Mouse (Mus musculus) thymus, postnatal 10 days (tissue): ENCODE results near the gene Tmeff2.

Source experiments
- DNase-seq, 2 experiments: peaks; one replicate each; pipeline ENCODE4 v3.0.0; 2021; ENCODE audit warnings: low spot score in 2 of 2

The Tmeff2 gene

DNA sequence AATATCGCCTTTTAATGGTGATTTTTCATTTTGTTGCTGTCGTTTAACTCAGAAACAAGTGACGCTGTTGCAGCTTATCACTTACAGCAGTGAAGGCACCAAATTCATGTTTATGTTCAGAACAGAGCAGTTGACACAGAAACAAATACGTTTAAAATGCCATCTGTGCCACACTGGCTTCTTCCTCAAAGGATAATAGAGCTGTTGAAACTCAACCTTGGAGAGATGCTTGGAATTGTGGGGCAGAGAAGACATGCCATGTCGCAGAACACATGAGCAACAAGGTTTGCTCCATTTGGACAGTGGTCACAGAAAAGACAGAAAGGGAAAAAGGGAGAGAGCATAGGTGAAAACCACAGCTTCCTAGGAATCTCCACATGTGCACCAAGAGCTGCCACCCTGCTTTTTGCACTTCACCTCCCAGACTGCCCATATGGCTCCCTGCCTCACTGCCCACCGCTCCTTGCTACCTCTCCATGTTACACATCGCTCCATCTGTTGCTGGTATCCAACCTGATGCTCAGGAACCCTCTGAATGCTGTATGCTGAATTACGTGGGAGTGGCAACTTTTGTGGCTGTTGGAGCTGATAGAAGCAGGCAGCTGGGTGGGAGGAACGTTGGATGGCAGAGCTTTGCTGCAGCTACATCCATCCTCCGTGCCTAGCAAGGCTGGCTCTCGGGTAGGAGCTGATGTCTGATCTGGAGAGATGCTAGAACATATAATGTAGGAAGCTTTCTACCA, 298.8 kb downstream of the Tmeff2 start:
- DNase-seq: no peak

DNA sequence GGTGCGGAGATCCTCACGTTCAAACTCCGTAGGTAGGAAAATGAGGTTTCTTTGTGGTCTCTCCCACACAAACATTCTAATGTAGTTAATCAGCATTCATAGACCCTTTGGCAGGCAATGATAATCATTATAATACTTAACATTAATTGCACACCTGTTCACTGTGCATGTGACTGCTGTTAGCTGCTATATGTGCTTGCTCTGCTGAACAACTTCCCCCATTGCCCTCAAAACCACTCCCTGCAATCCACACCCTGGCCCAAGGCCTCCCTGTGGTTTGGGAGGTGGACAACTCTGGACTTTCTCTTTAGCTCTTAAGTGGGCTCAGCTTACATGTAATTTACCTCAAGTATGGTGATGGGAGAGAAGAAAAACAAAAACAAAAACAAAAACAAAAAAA, 299.5 kb downstream of the Tmeff2 start:
- no peak for DNase-seq

DNA sequence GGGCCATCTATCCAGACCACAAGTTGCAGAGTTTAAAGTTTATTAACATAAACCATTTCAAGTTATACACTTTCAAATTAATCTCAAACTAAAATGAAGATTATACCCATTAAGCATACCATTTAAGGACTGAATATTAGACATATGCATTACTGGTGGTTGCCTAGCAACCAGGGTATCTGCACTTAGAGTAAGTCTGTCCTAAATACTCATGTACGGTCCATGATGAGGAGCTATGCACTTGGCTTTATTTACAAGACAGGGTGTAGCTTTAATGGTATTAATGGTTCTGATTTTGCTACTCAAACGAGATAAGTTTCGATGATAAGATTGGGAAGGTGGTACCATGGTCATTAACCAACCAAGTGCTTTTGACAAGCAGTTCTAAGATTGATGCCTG, 315.2 kb downstream of the Tmeff2 start:
- no peak for DNase-seq

DNA sequence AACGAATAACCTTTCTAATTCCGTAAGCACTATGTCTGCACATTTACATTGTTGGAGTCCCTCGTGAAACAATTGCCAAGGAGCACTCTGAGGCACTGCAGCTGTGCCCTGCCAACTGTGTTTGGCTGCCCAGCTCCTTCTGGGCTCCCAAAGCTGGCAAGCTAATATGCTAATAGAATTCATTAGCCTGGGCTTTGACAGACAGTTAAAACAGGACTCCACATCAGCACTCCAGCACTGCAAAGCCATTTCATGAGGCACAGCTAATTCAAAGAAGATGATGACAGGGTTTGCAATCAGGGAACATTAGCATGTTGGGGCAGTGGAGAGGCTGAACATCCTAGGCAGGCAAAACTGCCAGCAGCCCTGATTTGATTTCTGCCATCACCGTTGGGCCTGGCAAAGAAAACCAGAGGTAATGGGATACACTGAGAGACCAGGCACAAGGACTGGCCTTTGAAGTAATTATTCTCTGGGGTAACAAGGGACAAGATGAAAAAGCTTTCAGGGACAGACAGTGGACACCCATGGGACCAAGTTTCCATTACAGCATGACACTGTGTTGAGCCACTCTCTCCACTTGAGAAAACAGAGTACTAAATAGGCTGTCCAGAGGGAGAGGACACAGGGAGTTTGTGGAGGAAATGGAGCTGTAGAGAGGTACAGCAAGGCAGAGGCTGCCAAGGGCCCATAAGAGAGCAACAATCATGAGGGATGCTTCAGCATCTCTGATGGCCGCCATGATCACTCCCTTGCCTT, 316.0 kb downstream of the Tmeff2 start:
- no peak for DNase-seq

DNA sequence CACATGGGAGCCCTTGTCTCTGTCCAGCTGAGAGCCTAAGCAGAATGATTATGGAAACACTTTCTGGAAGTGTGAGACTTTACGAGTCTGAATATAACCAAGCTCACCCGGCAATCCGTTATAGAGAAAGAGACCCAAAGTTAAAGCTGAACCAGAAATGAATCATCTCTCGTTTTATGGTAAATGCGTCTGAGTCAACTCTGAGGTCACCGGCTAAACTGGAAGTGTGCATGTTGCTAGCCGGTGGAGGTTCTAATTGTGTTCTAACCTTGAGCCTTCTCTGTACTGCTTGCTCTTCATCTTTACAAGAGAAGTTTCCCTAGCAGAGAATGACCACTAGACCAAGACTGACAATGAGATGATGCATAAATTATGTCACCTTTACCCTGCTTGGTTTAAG, 316.8 kb downstream of the Tmeff2 start:
- no peak for DNase-seq

DNA sequence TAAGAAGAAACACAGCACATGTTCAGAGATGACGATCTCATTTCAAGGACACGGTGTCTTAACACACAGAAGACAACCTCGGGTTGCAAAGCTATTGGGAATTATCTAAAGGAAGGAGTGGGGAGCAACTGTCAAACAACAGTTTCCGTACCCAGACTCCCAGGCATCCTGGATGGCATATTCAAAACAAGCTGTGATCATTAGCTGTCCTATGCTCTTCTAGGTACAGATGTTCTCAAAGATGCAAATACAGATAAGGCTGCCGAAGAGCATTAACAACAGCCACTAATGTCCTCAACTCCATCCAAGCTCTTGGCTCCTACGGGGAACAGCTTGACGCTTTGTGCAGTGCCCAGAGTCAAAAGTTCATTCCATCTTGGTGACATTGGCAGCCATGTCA, 324.7 kb downstream of the Tmeff2 start:
- no peak for DNase-seq
